Mouse (Mus musculus): ENCODE data around the gene Sfswap. TPM values are rescaled to one million over a fixed set of nuclear protein-coding genes. Genes with fewer than 3 reads are reported as not detected.

Gene Sfswap
- total RNA-seq, 1 experiment = 69.5 TPM

DNA sequence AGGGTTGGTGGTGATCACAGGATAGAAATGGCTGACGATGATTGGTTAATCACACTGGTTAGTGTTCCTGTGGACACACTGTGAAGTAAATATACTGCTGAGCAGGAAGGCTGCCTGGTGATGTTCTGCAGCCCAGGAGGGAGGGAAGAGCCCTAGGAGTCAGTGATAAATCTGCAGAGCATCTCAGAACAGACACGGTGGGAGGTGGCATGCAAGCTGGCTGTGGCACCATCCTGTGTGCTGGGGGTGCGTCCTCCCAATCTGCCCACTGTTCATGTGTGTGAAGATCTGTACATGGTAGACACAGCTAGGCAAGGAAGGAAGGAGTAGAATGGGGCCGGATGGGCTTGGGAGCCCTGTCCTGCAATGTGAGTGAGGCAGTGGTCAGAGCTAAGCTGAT, 67.6 kb downstream of the Sfswap start:
- in situ Hi-C loops (cut with MboI; ENCODE audit: low sequenced_read_pairs in 2 of 2, unreplicated experiment in 2 of 2) = no loop called here
- no peak overlapping the region for H3K9ac ChIP-seq (ENCODE audit: insufficient read depth, low read depth, low read length, poor library complexity, severe bottlenecking)
- no peak overlapping the region for H3K27ac ChIP-seq (ENCODE audit: insufficient read depth, low read depth, low read length, poor library complexity, severe bottlenecking)
- peaks cover 54% of the 10 kb centered on the region for H3K36me3 ChIP-seq (ENCODE audit: control insufficient read depth, insufficient read depth, low read length, poor library complexity, severe bottlenecking)
- H3K4me3 ChIP-seq (ENCODE audit: insufficient read depth in 1 of 2, low read depth in 1 of 2, low read length in 2 of 2, poor library complexity in 1 of 2, severe bottlenecking in 1 of 2) = no peak overlapping the region
- TF ChIP-seq ZNF384 (IDR thresholded peaks at IDR 0.05; ENCODE audit: low read depth, low read length) (no peak), MAFK (IDR thresholded peaks at IDR 0.05; ENCODE audit: insufficient read depth, low read depth, low read length) (no peak), CHD2 (IDR thresholded peaks at IDR 0.05; ENCODE audit: low read depth, low read length) (no peak), ZC3H11A (IDR thresholded peaks at IDR 0.05; ENCODE audit: borderline replicate concordance, low read depth, low read length) (no peak), HCFC1 (IDR thresholded peaks at IDR 0.05; ENCODE audit: borderline replicate concordance, insufficient read depth, low read length) (no peak)
- no peaks in the 10 kb centered on the region for H3K9me3 ChIP-seq (ENCODE audit: control insufficient read depth, insufficient read depth, low read depth, low read length)
- DNase-seq (ENCODE audit: low read depth, low spot score) = no peak
- H3K4me1 ChIP-seq (ENCODE audit: control insufficient read depth in 2 of 2, insufficient read depth in 2 of 2, low read length in 2 of 2, poor library complexity in 1 of 2) = no peaks in the 10 kb centered on the region

DNA sequence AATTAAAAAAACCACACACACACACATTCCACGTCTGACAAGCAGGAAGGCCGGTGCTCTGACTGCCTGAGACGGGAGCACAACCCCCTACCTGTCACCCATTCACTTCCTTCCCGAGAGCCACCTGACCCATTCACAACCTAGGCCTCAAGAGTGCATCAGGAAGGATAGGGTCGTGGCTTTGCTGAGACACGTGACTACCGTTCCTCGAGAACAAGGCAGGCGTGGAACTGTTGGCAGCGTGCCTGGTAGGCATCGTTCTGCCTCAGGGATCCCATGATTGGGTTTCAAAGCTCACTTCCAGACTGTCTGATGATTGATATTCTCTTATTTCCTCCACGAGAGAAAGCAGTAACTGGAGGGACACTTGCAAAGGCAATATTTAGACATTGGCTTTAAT, 77.2 kb downstream of the Sfswap start:
- no peak overlapping the region for H3K9ac ChIP-seq (ENCODE audit: insufficient read depth, low read depth, low read length, poor library complexity, severe bottlenecking)
- H3K9me3 ChIP-seq (ENCODE audit: control insufficient read depth, insufficient read depth, low read depth, low read length) = no peaks in the 10 kb centered on the region
- H3K27ac ChIP-seq (ENCODE audit: insufficient read depth, low read depth, low read length, poor library complexity, severe bottlenecking) = no peak overlapping the region
- DNase-seq (ENCODE audit: low read depth, low spot score) = no peak
- no peak overlapping the region for H3K4me3 ChIP-seq (ENCODE audit: insufficient read depth in 1 of 2, low read depth in 1 of 2, low read length in 2 of 2, poor library complexity in 1 of 2, severe bottlenecking in 1 of 2)
- no peaks in the 10 kb centered on the region for H3K4me1 ChIP-seq (ENCODE audit: control insufficient read depth in 2 of 2, insufficient read depth in 2 of 2, low read length in 2 of 2, poor library complexity in 1 of 2)
- H3K36me3 ChIP-seq (ENCODE audit: control insufficient read depth, insufficient read depth, low read length, poor library complexity, severe bottlenecking) = no peaks in the 10 kb centered on the region
- in situ Hi-C loops (cut with MboI; ENCODE audit: low sequenced_read_pairs in 2 of 2, unreplicated experiment in 2 of 2) = loop anchor here (25.0 kb wide), 1 partner anchor 391 kb away; no protein-coding TSS in a partner anchor
- no peak for TF ChIP-seq ZNF384 (IDR thresholded peaks at IDR 0.05; ENCODE audit: low read depth, low read length)

DNA sequence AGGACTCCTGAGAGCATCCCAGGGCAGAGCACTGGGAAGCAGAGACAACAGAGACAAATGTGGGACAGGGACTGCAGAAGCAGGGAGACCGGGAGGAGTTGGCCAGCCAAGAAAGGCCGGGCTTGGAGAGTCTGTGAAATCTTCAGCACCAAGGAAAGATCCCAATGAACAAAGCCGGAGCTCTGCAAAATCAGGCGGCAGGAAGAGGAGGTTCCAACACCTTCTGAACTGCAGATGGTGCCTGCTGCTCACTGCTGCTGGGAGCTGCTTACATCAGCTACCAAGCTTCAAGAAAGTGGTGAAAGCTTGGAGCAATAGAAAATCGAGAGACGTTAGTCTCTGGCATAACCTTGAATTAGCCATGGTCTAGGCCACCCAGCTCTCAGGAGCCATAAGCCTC, 79.0 kb downstream of the Sfswap start:
- Histone ChIP-seq H3K9me3 (ENCODE audit: control insufficient read depth, insufficient read depth, low read depth, low read length) (no peaks in the 10 kb centered on the region), H3K27ac (ENCODE audit: insufficient read depth, low read depth, low read length, poor library complexity, severe bottlenecking) (no peak overlapping the region), H3K4me1 (ENCODE audit: control insufficient read depth in 2 of 2, insufficient read depth in 2 of 2, low read length in 2 of 2, poor library complexity in 1 of 2) (0 out of 4 replicates have a peak, but pooled peaks cover 0 to 3% of the 10 kb centered on the region in 2 experiments), H3K36me3 (ENCODE audit: control insufficient read depth, insufficient read depth, low read length, poor library complexity, severe bottlenecking) (no peaks in the 10 kb centered on the region), H3K9ac (ENCODE audit: insufficient read depth, low read depth, low read length, poor library complexity, severe bottlenecking) (no peak overlapping the region), H3K4me3 (ENCODE audit: insufficient read depth in 1 of 2, low read depth in 1 of 2, low read length in 2 of 2, poor library complexity in 1 of 2, severe bottlenecking in 1 of 2) (no peak overlapping the region)
- in situ Hi-C loops (cut with MboI; ENCODE audit: low sequenced_read_pairs in 2 of 2, unreplicated experiment in 2 of 2) = loop anchor here (10.0 to 25.0 kb wide), 2 partner anchors 393 to 515 kb away; no protein-coding TSS in a partner anchor
- TF ChIP-seq MAFK (IDR thresholded peaks at IDR 0.05; ENCODE audit: insufficient read depth, low read depth, low read length) = no peak
- TF ChIP-seq HCFC1 (IDR thresholded peaks at IDR 0.05; ENCODE audit: borderline replicate concordance, insufficient read depth, low read length) = no peak
- no peak for TF ChIP-seq ZC3H11A (IDR thresholded peaks at IDR 0.05; ENCODE audit: borderline replicate concordance, low read depth, low read length)
- no peak for TF ChIP-seq CHD2 (IDR thresholded peaks at IDR 0.05; ENCODE audit: low read depth, low read length)
- no peak for DNase-seq (ENCODE audit: low read depth, low spot score)

DNA sequence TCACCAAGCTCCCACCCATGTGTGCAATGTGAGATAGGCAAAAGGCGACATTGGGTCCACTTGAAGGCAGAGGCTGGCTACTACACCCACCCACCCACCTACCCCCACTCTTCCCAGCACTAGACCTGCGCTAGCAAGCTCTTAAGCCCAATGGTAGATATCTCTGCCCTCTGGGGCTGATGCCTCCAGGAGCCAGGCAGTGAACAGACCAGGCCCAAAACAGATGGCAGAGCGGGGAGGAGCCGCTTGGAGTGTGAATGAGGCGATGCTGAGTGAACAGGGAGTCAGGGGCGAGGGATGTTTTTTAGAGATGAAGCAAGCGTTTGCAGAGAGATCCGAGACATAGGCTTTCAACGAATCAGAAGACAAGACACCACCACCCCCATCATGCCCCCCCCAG, 79.6 kb downstream of the Sfswap start:
- Histone ChIP-seq H3K9ac (ENCODE audit: insufficient read depth, low read depth, low read length, poor library complexity, severe bottlenecking) (no peak overlapping the region), H3K4me1 (ENCODE audit: control insufficient read depth in 2 of 2, insufficient read depth in 2 of 2, low read length in 2 of 2, poor library complexity in 1 of 2) (0 out of 4 replicates have a peak, but pooled peaks cover 0 to 7% of the 10 kb centered on the region in 2 experiments), H3K36me3 (ENCODE audit: control insufficient read depth, insufficient read depth, low read length, poor library complexity, severe bottlenecking) (no peaks in the 10 kb centered on the region), H3K9me3 (ENCODE audit: control insufficient read depth, insufficient read depth, low read depth, low read length) (no peaks in the 10 kb centered on the region), H3K4me3 (ENCODE audit: insufficient read depth in 1 of 2, low read depth in 1 of 2, low read length in 2 of 2, poor library complexity in 1 of 2, severe bottlenecking in 1 of 2) (no peak overlapping the region), H3K27ac (ENCODE audit: insufficient read depth, low read depth, low read length, poor library complexity, severe bottlenecking) (no peak overlapping the region)
- in situ Hi-C loops (cut with MboI; ENCODE audit: low sequenced_read_pairs in 2 of 2, unreplicated experiment in 2 of 2) = loop anchor here (10.0 to 25.0 kb wide), 2 partner anchors 393 to 516 kb away; no protein-coding TSS in a partner anchor
- DNase-seq (ENCODE audit: low read depth, low spot score) = no peak
- no peak for TF ChIP-seq ZNF384 (IDR thresholded peaks at IDR 0.05; ENCODE audit: low read depth, low read length)
- TF ChIP-seq CHD2 (IDR thresholded peaks at IDR 0.05; ENCODE audit: low read depth, low read length) = no peak
- no peak for TF ChIP-seq HCFC1 (IDR thresholded peaks at IDR 0.05; ENCODE audit: borderline replicate concordance, insufficient read depth, low read length)

GRCm38 (mm10) chr5:129581015-129581414, 80.0 kb downstream of the Sfswap start:
- no peaks in the 10 kb centered on the region for H3K36me3 ChIP-seq (ENCODE audit: control insufficient read depth, insufficient read depth, low read length, poor library complexity, severe bottlenecking)
- H3K4me3 ChIP-seq (ENCODE audit: insufficient read depth in 1 of 2, low read depth in 1 of 2, low read length in 2 of 2, poor library complexity in 1 of 2, severe bottlenecking in 1 of 2) = no peak overlapping the region
- no peak overlapping the region for H3K27ac ChIP-seq (ENCODE audit: insufficient read depth, low read depth, low read length, poor library complexity, severe bottlenecking)
- no peaks in the 10 kb centered on the region for H3K9me3 ChIP-seq (ENCODE audit: control insufficient read depth, insufficient read depth, low read depth, low read length)
- in situ Hi-C loops (cut with MboI; ENCODE audit: low sequenced_read_pairs in 2 of 2, unreplicated experiment in 2 of 2) = loop anchor here (10.0 to 25.0 kb wide), 2 partner anchors 394 to 516 kb away; no protein-coding TSS in a partner anchor
- H3K9ac ChIP-seq (ENCODE audit: insufficient read depth, low read depth, low read length, poor library complexity, severe bottlenecking) = no peak overlapping the region
- H3K4me1 ChIP-seq (ENCODE audit: control insufficient read depth in 2 of 2, insufficient read depth in 2 of 2, low read length in 2 of 2, poor library complexity in 1 of 2) = peaks cover 0 to 9% of the 10 kb centered on the region in 2 experiments; a peak in 2 of 4 replicates
- TF ChIP-seq MAFK (IDR thresholded peaks at IDR 0.05; ENCODE audit: insufficient read depth, low read depth, low read length) = no peak
- no peak for DNase-seq (ENCODE audit: low read depth, low spot score)
